Mouse (Mus musculus): Measurements from ENCODE around the gene Rusc1.

The Rusc1 gene
- long read RNA-seq, experiment 1, partial matches to known transcripts: 9 of 14 reads
- long read RNA-seq, experiment 1, other reads (novel, unspliced or antisense): 5 of 14 reads
- long read RNA-seq, experiment 2, partial matches to known transcripts: 9 of 14 reads
- long read RNA-seq, experiment 2, other reads (novel, unspliced or antisense): 4 of 14 reads

DNA sequence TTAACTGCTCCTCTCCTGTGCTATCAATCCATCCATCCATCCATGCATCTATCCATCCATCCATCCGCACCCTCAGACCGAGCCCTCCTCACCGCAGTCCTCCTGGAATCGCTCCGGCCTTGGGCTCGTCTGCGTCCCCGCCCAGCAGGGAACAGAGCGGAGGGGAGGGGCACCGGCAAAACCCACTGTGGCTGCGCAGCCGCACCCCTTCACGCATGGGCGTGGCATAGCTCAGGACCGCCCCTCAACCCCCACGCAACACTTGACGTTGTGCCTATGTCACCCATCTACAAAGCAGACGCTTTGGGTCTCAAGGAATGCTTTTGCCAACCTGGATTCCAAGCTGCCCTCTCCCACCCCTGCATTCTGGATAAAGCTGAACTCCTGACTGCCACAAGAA, at the start of gene Rusc1:
Gene Rusc1, minus strand, starts transcription at position 137 of the 400 bp plus-strand sequence.
- intact Hi-C loops (cut with DNase I): no loop called here

GRCm38 (mm10) chr3:89136365-89136764, 43.3 kb upstream of the Rusc1 start:
- intact Hi-C loops (cut with DNase I): no loop called here

GRCm38 (mm10) chr3:89135958-89136357, 42.8 kb upstream of the Rusc1 start, which contains the start of gene Pklr:
Pklr (plus strand) TSS chr3:89136142.
- intact Hi-C loops (cut with DNase I): no loop called here

DNA sequence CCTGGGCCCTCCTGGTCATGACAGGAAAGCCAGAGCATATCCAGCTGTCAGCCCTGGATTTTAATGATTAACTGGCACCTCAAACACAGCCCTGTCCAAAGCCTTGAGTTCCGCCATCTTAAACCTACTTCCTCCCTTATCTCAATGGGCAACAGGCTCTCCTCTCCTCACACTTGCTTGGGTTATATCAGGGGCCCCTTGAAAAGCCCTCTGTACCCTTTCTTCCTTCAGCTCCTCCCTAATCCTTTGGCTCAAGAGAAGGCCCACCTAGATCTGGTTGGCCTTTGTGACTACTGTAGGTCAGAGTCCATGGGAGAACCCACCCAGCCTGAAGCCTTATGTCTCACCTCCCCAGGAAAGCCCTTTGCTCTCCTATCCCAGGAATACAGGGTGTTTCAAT, 40.6 kb upstream of the Rusc1 start:
- intact Hi-C loops (cut with DNase I): no loop called here

- intact Hi-C loops (cut with DNase I): no loop called here
Measured at GRCm38 (mm10) chr3:89133063-89133450, 39.9 kb upstream of the Rusc1 start.

- intact Hi-C loops (cut with DNase I): no loop called here
Measured at GRCm38 (mm10) chr3:89132285-89133062, 39.4 kb upstream of the Rusc1 start.

DNA sequence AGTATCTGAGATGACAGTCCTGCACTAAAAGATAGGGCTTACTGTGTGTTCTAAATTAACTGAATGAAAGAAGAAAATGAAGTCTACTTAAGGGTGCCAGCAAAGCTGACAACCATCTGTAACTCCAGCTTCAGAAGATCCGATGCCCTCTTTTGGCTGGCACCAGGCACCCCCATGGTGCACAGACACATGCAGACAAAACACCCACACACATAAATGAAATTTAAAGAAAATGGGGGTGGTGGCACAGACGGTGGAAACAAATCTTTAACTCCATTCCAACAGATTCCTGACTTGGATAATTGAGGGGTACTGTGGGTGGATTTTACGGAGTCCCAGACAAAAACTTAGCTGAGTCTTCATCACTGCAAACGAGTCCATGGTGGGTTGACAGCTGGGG, 38.7 kb upstream of the Rusc1 start:
- intact Hi-C loops (cut with DNase I): no loop called here

DNA sequence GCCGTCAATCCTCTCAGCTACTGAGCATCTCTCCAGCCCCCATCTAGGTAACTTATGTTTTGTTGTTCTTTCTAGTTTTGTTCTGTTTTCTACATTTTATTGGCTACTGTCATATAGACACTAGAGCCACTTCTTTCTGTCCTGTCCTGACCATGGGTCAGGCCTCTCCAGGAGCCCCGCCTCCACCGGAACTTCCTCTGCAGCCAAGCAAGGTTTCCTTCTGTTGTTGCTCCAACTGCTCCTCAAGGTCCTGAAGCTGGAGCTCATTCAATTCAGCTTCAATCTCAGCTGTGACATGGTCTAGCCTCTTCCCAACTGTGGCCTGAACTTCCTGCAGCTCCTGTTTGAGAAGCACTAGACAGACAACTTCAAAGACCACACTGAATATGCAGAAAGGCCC, 36.8 kb upstream of the Rusc1 start:
- intact Hi-C loops (cut with DNase I): no loop called here

GRCm38 (mm10) chr3:89125981-89126380, 32.9 kb upstream of the Rusc1 start:
- intact Hi-C loops (cut with DNase I): no loop called here

DNA sequence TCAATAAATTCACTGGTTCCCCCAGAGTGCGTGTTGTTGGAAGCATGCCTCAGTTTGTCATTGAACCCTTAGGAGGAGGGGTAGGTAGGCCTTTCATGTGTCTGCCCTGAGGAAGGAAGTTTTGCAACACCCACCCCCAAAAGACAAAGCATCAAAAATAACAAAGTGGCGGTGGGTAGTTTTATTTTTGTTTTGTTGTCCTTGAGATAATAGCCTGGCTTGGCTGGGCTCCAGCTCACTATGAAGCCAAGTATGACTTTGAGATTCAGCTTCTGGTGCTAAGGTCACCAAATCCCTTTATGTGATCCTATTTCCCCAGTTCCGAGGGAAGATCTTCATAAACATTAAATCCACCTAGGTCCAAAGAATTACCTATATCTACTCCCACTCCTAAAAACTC, 31.1 kb upstream of the Rusc1 start:
- intact Hi-C loops (cut with DNase I): no loop called here

- intact Hi-C loops (cut with DNase I): no loop called here
Measured at GRCm38 (mm10) chr3:89123313-89123712, 30.2 kb upstream of the Rusc1 start.

GRCm38 (mm10) chr3:89115522-89115921, 22.4 kb upstream of the Rusc1 start:
- intact Hi-C loops (cut with DNase I): loop anchor here (5.0 kb wide), 1 partner anchor 47 kb away; the partner anchor contains the start of genes Clk2 and Hcn3

GRCm38 (mm10) chr3:89113058-89113457, 19.9 kb upstream of the Rusc1 start:
- intact Hi-C loops (cut with DNase I): no loop called here

DNA sequence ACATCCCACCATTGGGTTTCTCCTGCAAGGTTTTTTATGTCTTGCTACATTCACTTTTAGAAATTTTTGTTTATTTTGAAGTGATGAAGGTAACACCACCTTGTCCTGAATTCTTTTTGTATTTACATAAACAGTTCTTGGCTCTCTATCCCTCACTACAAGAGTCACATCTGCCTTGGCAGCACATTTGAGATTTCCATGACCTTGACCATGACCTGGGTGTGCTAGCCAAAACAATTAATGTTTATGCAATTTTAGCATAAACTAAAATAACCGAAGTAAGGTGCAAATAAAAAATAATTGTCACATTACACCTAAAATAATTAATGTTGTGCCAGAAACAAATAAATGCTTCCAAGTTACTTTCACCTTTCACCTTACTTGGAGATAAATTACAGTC, 15.0 kb upstream of the Rusc1 start:
- intact Hi-C loops (cut with DNase I): no loop called here

DNA sequence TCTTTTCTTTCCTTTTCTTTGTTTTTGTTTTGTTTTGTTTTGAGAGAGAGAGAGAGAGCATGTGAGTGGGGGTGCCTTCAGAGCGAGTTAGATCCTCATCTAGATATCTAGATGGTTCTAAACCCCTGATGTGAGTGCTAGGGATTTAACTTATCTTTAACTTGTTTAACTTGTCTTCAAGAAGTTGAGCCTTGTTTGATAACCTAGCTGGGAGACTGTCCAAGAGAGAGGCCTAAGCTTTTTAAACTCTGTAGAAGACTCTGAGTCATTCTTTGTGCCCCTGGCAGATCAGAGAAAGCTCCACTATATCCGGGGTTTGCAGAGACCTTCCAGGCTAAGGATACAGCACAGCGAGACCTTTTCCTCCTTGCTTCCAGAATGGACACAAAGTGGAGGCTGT, 14.4 kb upstream of the Rusc1 start:
- intact Hi-C loops (cut with DNase I): no loop called here

DNA sequence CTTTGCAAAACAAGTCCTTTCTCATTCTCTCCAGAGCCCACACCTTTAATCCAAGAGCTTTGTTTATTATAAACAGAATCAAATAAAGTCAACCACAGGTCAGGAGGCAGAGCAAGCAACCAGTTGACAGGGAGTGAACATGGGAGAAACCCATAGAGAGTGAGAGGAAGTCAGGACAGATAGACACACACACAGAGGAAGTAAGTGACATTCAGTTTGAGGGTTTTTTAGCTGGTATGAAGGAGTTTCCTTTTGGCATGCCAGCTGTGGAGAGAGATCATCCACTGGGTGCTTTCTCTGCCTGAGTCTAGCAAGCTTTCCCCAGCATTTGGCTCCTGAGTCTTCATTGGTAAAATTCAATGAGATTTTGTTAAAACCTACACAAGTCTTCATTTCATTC, 13.8 kb upstream of the Rusc1 start:
- intact Hi-C loops (cut with DNase I): no loop called here

DNA sequence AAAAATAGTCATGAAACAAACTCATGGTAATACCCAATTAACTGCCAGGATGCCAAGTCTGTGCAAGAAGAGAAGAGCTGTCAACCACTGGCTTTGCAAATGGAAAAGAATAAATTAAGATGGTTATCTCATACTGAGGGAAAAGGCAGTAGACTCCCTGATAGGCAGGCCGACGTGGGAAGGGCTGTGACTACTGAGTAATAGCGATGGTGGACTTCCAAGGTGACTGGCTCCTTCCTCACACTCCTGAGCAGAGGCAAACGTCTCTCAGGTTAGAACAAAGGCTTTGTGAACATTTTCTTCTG, 10.1 kb upstream of the Rusc1 start:
- intact Hi-C loops (cut with DNase I): no loop called here

GRCm38 (mm10) chr3:89102495-89103290, 9.6 kb upstream of the Rusc1 start:
- intact Hi-C loops (cut with DNase I): no loop called here

GRCm38 (mm10) chr3:89101812-89102494, 8.8 kb upstream of the Rusc1 start, which contains the start of gene Fdps:
Fdps (minus strand) TSS chr3:89101959.
- intact Hi-C loops (cut with DNase I): no loop called here

DNA sequence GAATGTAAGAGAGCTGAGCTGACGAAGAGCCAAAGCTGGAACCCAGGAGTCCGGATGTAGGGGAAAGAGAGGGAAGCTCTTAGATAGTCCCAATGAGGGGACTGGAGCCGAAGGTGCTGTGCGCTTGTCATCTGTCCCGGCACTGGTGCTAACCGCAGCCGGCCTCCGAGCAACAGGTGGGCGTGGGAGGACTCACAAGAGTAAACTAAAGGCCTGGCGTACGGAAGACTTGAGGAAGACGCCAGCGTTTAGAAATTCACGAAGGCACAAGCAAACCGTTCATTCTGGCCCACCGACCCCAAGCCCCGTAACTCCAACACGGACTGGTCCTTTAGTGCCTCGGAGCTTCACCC, 8.3 kb upstream of the Rusc1 start:
- intact Hi-C loops (cut with DNase I): no loop called here

DNA sequence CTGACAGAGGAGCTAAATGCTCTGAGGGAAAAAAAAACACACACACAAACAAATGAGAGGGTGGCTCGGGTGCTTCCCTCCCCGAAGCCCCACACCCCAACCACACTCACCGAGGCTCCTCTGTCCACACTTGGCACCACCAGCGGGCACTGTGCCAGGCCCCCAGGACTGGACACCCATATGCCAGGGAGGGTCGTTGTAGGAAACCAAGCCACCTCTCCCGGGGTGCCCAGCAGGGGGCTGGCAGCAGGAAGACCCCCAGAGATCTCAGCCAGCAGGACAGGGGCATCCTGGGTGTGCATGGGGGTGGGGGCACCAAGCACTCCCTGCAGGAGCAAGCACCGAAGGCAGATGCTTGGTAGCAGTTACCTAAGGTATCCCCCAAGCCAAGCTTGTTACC, 7.7 kb upstream of the Rusc1 start, which contains the start of gene Gm43738:
Gene Gm43738, minus strand, starts transcription at position 289 of the 400 bp plus-strand sequence.
- intact Hi-C loops (cut with DNase I): no loop called here

DNA sequence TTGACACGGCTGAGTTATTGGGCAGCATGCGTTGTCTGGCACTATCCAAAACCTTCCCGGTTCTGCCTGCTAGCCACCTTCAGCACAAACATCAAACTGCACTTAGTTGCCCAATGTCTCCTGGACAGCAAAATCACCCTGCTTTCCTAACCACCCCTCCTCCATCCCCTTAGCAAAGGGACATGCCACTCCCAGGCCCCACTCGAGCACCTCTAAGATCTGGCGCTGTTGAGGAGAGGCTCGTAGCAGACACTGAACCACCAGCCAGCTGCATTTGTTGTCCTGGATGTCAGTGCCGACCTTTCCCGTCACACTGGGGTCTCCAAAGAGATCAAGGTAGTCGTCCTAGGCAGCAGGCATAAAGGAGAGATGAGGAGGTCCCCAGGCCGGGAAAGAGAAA, 910 bp upstream of the Rusc1 start:
- intact Hi-C loops (cut with DNase I): no loop called here
